Mouse (Mus musculus) liver, adult 10 weeks (tissue): ENCODE measurements around the gene Adgrg5. TPM values are rescaled to one million over a fixed set of nuclear protein-coding genes. Genes with fewer than 3 reads are reported as not detected.

ENCODE experiments used
- polyA plus RNA-seq: library from polyadenylated mRNA; stranded (reverse); fragments of 350-450 nt; fragmentation: Illumina TruSeq; extraction: RNeasy Lipid Tissue Mini Kit (QIAGEN cat#74804); gene quantifications from one replicate; pipeline ENCODE4 v1.2.3, GENCODE M21; 2014; ENCODE audit warnings: low read depth, low replicate concordance

The Adgrg5 gene
- polyA plus RNA-seq: not detected

GRCm38 (mm10) chr8:94923405-94923804, at the start of gene Adgrg5:
Gene Adgrg5, plus strand, starts transcription at chr8:94923694.

GRCm38 (mm10) chr8:94876197-94876730, 47.2 kb upstream of the Adgrg5 start, which contains the start of gene Dok4:
Gene Dok4, minus strand, starts transcription at chr8:94876330.

DNA sequence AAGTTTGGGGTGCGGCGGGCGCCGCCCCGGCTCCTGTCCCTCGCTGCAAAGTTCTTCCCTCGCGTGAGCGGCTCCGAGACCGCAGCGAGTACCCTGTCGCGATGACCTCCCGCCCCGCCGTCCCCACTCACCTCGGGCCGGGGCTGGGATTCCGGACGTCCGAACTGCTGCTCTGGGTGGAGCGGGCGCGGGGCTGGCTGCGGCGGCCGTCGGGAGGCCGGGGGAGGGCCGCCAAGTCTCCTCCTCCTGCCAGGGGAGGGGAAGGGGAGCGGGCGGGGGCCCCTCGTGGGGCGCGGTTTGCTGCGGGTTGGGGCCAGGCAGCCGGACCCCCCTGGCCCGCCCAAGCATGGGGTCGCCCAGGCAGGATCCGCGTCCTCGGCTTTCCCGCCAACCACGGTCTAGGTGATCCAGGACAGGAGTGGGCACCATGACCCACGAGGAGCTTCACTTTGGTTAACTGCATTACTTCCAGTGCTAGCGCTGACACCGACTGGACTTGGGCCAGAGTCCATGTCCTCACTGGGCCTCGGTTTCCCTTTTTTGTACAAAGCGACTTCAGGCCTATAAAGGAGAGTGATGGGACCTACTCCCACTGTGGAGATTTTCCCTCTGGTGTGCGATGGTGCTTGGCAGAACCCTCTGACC, 5.5 kb upstream of the Adgrg5 start, which contains the start of gene Ccdc102a:
Gene Ccdc102a, minus strand, starts transcription at position 248 of the 645 bp plus-strand sequence.

DNA sequence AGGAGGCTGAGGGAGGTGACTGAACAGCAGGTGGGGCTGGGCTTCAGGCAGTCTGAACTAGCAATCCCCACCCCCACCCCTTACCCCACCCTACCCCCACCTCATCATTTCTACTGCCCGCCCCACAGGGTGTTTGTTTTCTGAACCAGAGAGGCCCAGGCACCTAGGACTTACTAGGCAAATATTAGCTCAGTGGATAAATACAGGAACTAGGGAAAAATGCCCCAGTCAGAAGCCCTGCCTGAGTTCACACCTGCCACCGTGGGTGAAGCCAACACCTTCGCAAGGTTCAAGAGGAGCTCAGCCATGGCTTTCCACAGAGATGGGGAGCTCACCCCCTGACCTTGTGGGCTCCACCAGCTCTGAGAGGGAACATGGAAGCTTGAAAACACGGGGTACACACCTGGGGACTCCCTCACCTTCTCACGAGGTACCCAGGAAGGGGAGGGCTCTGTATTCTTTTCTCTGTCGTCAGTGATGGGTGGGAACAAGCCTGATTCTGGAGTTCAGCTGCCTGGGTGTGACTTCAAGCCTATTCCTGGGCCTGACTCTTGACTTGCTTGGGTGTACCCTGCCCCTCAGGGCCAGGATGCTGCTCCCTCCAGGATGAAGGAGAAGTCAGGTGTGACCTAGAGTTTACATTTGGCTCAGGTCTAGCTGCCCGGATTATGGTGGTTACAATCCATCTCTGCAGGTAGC, 51.1 kb downstream of the Adgrg5 start, which contains the start of gene Adgrg1:
Gene Adgrg1, plus strand, starts transcription at position 285 of the 699 bp plus-strand sequence.

Other genes with a start within 250 kb of the Adgrg5 start
- 3.2 TPM for gene Pllp, start 227.4 kb upstream of the Adgrg5 start, polyA plus RNA-seq
- not detected for gene Ccl22, start 178.1 kb upstream of the Adgrg5 start, polyA plus RNA-seq
- not detected for gene Cx3cl1, start 151.7 kb upstream of the Adgrg5 start, polyA plus RNA-seq
- not detected for gene Ccl17, start 113.2 kb upstream of the Adgrg5 start, polyA plus RNA-seq
- gene Coq9, start 85.4 kb upstream of the Adgrg5 start, polyA plus RNA-seq: 20.4 TPM
- 7.0 TPM for gene Ciapin1, start 85.3 kb upstream of the Adgrg5 start, polyA plus RNA-seq
- 3.8 TPM for gene Polr2c, start 66.2 kb upstream of the Adgrg5 start, polyA plus RNA-seq
- not detected for gene Dok4, start 47.4 kb upstream of the Adgrg5 start, polyA plus RNA-seq
- not detected for gene Ccdc102a, start 5.6 kb upstream of the Adgrg5 start, polyA plus RNA-seq
- gene Adgrg1, start 51.1 kb downstream of the Adgrg5 start, polyA plus RNA-seq: 0.53 TPM
- 2.4 TPM for gene Adgrg3, start 94.0 kb downstream of the Adgrg5 start, polyA plus RNA-seq
- not detected for gene Drc7, start 131.4 kb downstream of the Adgrg5 start, polyA plus RNA-seq
- not detected for gene Katnb1, start 157.5 kb downstream of the Adgrg5 start, polyA plus RNA-seq